Mouse (Mus musculus) olfactory bulb, adult 2 months (tissue): ENCODE results near the gene Gm3238.
"Not testable (repeated sequence)": the region's sequence is repeated elsewhere in the genome, so short reads cannot be mapped to it uniquely, and the experiment has no call there.

Source experiments
- CTCF ChIP-seq: fragments of 200-500 bp; IDR thresholded peaks from 2 replicates; pipeline ENCODE4 v1.5.1; 2012; ENCODE audit warnings: low read depth, mild to moderate bottlenecking, low read length, moderate library complexity; ENCODE audit not compliant: insufficient read depth
- POLR2A ChIP-seq: fragments of 200-500 bp; IDR thresholded peaks from 2 replicates; pipeline ENCODE4 v1.6.1; 2012; ENCODE audit warnings: mild to moderate bottlenecking, low read depth, low read length, moderate library complexity; ENCODE audit not compliant: insufficient read depth

DNA sequence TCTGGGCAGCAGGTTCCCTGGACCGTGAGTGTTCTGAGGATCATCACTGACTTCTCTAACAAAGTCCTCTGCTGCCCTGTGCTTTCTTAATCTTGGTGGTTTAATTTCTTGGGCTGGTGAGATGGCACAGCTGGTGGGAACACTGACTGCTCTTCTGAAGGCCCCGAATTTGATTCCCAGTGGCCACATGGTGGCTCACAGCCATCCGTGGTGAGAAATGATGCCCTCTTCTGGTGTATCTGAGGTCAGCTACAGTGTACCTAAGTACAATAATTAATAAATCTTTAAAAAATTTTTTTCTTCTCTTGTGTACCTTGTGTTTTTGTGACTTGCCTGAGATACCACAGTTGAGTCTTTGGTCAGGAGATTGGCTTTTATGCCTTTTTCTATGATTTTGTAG is 18.8 kb downstream of the Gm3238 start:
- TF ChIP-seq CTCF, POLR2A: not testable (repeated sequence)
